Mouse (Mus musculus) liver, embryonic 14.5 days (tissue): ENCODE results near the gene Eya4.

ENCODE experiments used
- CTCF ChIP-seq: IDR thresholded peaks from 2 replicates; pipeline ENCODE4 v1.5.1; 2016; ENCODE audit warnings: antibody characterized with exemption, low read depth, control low read depth
- EP300 ChIP-seq: IDR thresholded peaks from 2 replicates; pipeline ENCODE4 v1.6.1; 2016; ENCODE audit warnings: antibody characterized with exemption, low read depth

DNA sequence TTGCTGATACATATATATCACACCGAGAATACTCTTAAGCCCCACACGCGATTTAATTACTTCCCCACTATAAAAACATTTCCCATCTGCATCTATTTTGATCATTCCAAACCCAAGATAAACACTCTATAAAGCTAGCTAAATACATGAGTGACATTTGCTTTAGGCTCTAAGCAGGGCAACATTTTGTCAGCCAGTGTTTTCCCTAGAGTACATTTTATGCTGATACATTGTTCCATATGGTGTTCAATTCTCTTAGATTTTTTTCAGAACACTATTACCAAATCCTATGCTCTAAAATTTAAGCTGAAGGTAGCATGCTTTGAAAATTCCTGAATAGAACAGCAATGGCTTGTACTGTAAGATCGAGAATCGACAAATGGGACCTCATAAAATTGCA, 127.2 kb downstream of the Eya4 start:
- TF ChIP-seq CTCF, result no peak
- no peak for TF ChIP-seq EP300
